Mouse (Mus musculus) WW6 (cell line): Measurements from ENCODE around the gene Tgtp2.
"Not testable (repeated sequence)": the region's sequence is repeated elsewhere in the genome, so short reads cannot be mapped to it uniquely, and the experiment has no call there.

Experiments
- DNase-seq: peaks from one replicate; pipeline ENCODE4 v3.0.0-alpha.2; 2013; ENCODE audit warnings: low read depth, low spot score

Tgtp2 gene

DNA sequence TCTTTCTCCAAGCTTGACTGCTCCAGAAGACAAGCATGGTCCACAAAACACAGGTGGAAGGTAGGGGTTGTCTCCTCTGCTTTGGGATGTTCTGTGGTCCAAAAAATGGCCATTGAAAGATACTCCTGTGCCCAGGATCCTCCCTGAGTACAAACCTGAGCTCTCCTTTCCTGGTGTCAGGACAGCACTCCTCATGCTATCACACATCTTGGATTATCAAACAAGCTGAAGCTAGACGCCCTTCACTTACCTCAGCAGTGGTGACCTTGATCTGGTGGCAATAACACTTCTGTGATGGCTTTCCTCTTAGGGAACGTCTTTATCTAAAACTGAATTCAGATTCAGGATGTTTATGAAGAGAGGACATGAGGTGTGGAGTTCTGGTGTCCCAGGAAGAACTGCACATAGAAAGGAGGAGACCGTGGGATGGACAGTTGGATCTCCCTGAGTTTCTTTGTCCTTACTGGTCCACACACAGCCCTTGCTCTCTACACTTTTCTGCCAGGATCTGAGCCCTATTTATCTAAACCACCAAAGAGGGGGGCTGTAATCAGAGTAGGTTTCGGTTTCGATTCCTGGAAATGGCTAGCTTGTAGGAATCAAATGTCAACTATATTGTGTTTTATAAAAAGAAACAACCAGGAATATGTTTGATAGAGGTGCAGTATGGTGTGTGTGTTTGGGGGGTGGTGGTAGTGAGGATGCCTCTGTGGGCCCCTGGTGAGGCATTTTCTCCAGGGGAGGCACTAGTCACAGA is at the start of gene Tgtp2:
Gene Tgtp2 (minus strand): TSS at position 494 of the 757 bp plus-strand sequence.
- not testable (repeated sequence) for DNase-seq

DNA sequence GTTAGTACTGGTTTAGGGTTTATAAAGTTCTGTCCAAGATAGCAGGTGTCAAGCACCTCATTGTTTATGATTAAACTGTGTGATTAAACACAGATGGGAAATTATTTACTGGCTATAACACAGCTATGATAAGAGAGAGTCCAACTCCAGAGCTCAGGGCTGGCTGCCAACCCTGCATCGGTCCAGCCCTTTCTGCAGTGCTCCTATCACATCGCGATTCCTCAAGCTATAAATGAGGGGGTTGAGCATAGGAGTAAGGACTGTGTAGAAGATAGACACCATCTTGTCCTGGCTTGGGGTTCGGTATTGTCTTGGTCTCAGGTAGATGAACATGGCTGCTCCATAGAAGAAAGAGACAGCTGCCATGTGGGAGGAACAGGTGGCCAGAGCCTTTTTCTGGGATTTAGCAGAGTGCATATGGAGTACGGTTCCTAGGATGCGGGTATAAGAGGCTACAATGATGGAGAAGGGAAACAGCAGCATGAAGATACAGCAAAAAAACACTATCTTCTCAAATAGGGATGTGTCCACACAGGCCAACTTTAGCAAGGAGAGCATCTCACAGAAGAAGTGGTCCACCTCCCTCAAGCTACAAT is 48.7 kb upstream of the Tgtp2 start:
- no peak for DNase-seq

DNA sequence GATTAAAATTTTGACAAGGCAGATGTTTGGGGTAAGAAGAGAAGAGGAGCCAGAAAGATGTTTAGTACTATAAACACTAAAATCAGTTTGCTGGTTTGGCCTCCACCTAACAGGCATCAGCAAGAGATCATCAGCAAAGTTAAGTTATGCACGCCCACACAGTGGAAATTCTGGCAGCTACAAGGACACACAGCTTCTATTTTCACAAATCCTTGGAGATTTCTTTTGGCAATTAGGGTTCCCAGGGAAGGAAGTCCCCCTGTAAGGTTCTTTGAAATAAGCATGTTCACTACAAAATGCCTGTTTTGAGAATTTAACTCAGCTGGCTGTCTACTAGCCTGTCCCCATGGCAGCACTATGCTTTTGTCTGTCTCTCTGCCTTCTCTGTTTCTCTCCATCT is 47.0 kb upstream of the Tgtp2 start:
- no peak for DNase-seq

DNA sequence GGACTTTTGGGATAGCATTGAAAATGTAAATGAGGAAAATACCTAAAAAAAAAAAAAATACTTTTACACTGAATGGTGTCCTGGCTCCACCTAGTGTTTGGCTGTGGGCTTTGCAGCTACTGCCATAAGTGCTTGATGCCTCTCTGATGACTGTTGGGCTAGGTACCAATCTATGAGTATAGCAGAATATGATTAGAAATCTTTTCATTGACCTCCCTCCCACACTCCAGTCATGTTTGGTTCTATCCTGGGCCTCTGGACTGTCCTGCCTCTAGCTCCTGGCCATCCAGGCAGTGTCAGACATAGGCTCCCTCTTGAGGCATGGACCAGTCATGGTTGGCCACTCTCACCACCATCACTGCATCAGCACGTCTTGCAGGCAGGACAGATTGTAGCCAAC is 44.8 kb upstream of the Tgtp2 start:
- DNase-seq, result no peak

DNA sequence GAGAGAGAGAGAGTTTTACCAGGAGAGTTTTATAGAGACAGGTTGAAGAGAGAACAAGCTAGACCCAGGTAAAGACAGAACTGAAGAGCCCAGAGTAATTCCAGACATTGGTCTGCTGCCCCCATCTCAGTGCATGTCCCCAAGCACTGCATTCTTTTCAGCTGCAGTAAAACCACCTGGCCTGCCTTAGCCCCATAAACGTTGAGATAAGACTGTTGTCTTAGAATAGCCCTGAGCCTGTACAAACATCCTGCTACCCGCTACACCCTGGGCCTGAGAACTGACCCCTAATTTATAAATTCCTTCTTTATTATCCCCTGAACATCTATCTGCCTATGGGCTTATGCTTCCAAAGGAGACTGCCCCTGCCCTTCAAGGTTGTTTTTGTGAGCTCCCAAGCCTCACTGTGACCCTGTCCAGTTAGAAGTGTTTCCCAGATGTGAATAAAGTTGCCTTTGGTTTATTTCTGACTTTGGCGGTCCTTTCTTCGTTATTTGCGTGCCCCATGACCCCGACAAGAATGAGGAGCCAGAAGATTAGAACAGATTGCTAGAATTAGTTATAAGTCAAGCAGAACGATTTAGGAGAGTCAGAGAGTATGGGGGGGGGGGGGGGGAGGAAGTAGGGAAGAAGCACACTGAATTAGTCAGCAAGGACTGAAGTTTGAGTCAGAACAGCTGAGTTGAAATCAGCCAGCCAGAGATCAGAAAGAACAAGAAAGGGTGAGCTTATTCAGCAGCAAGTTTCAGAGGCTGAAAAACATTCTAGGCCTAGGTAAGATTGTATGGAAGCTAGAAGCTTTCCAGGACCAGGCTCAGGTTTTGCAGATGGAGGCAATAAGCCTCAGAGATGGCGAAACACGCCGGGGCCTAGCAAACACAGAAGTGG is 43.9 kb upstream of the Tgtp2 start:
- DNase-seq, result no peak

DNA sequence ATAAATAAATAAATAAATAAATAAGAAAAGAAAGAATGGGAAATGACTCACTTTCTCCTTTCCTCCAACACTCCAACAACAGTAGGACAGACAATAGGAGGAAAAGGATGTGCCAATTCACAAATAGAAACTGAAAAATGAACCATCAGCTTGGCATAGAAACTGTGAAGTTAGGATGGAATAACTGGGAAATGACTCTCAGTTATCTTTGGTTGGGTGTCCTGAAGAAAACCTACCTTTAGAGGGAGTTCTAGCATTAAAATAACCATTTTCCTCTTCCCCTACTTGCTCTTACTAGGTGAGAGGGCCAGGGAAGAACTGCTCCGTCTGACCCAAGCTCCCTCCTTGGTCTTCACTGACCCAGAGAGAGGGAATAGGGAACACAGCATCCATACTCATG is 41.7 kb upstream of the Tgtp2 start:
- no peak for DNase-seq

DNA sequence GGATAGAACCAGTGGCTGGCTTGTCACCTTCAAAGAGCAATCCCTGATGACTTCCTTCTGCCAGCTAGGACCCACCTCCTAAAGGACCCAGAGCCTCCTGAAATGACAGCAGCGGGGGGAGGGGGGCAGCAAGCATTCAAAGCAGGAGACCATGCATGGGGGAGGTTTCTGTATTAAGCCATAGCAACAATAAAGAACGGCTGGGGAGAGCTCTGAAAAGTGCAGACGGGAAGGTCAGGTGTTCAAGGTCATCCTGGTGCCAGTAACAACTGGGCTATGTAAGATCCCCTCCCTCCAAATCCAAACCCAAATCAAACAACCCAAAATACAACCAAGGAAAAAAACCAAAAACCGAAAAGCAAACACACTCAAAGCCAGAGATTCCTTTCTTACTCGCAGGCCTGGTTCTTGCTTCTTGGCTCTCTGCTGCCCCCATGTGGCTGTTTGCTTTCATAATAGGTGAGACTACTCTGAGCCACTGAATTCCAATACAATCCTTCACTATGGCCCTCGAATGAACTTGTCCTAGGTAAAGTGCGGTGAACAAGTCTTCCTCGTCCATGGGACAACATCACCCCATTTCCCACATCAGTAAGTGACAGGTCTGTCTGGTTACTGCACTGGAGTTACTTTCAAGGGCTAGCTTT is 39.2 kb upstream of the Tgtp2 start:
- DNase-seq, result peak; percentile 68

DNA sequence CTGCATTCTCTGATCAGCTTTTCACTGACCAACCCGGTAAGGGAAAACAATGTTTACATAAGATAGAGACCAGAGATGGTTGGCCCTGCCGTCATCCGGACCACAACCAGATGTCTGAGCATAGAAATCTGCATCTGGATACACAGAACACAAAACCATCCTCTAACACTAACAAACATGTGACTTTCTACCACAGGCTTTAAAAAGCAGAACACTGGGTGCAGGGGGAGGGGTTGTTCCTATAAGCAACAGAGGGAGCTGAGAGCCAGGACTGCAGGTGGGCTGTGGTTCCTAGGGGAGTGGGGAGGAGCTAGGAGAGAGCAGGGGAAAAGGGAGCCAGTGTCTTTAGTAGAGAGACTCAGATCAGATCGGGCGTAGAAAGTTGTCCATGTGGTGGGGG is 37.5 kb upstream of the Tgtp2 start:
- no peak for DNase-seq

DNA sequence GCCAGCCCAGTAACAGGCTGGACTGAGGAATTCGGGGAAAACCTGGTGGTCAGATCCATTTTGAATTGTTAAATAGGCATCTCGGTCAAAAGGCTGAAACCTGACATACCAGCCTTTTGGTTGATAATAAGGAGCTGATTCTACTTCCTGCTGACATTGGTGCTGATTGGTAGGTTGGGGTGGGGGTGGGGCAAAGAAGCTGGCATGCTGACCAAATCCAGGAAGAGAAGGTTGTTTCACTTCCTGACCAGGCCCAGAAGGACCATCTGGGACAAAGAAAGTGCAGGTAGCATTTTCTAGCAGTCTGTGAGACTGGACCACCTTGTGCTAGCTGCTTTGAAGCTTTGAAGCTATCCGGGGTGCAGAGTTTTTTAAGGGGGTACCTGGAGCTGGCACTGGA is 36.4 kb upstream of the Tgtp2 start:
- no peak for DNase-seq

DNA sequence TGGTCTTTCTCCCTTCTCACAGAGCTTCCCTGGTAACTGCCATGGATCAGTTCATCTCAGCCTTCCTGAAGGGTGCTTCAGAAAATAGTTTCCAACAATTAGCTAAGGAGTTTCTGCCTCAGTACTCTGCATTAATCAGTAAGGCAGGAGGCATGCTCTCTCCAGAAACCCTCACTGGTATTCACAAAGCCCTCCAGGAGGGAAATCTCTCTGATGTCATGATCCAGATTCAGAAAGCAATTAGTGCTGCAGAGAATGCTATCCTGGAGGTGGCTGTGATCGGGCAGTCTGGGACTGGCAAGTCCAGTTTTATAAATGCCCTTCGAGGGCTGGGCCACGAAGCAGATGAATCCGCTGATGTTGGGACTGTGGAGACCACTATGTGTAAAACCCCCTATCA is 31.4 kb upstream of the Tgtp2 start:
- no peak for DNase-seq

DNA sequence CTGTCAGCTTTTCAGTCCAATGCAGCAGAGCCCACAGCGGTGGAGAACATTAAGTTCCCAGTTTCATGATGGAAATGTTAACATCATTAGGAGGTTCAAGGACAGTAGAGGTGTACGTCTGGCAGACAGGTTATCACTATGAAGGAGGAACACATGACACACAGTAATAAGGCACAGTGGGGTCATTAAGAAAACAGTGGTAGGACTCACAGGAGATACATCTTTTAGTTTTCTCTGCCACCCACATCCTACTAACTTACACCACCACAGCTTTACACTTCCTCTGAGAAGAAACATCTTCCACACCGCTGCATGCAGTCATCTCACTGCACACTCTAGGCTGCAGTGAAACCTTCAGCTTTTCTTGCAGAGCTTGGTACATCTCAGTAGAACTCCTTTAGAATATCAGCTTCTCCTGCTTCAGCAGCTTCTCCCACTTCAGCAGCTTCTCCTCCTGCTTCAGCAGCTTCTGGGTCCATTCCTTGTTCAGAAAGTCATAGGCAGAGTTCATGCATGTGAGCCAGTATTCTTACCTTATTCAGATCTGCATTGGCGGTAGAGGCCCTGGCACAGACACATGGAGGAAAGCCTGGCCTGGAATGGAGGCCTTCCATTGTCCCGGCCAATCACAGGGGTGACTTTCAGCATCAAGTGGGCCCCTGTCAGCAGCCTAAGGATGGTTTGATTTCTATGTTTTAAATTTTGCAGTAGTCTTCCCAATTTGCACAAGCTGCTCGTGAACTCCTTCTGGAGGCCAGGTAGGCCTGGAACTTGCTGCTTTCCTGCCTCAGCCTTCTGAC is 30.1 kb upstream of the Tgtp2 start:
- no peak for DNase-seq

DNA sequence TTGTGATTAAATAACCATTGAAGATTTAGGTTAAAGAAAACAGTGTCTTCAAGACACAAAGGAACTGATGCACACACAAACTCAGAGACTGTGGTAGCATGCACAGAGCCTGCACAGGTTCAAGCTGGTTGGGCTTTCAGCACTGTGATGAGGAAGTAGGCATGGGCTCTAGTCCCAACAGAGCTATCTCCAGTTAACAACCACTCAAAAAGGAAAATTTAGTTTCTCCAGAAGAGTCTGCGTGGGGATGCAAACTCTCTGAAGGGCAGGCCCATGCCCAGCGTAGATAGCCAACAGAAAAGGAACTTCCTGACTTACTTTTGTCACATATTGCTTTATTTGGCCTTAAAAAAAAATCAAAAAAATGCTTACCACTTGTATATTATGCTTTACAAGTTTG is 28.8 kb upstream of the Tgtp2 start:
- no peak for DNase-seq

DNA sequence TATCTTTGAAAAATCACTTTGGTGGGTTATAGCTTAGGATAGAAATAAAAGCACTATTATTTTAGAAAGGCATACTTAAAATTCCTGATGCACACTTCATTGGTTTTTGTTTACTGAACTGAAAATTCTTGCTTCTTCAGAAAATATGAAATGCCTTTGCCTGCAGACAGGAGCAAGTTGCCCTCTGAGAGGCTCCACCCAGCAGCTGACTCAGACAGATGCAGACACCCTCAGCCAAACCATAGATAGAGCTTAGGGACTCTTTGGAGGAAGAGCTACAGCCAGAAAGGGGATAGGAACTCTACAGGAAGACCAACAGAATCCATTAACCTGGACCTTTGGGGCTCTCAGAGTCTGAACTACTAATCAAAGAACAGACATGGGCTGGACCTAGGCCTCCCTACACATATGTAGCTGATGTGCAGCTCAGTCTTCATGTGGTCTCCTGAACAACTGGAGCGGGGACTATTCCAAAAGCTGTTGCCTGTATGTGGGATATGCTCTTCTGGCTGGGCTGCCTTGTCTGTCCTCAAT is 28.1 kb upstream of the Tgtp2 start:
- DNase-seq, result no peak

DNA sequence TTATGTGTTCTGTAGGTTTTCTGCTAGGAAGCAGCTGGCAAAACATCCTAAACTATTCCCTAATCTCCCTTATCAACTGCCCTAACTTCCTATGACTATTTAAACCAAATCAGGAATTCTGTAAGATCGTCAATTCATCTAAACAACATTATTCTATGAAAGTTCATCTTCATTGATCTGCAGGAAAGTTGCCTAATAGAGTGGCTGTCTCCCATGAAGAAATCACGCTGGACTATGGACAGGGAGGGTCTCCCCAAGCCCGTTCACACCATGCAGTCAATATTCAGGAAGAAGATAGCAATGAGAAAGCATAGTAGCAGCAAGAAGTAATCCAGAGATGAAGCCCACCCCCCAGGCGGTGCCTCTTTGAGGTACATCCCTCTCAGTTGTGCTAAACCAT is 27.2 kb upstream of the Tgtp2 start:
- DNase-seq, result no peak

DNA sequence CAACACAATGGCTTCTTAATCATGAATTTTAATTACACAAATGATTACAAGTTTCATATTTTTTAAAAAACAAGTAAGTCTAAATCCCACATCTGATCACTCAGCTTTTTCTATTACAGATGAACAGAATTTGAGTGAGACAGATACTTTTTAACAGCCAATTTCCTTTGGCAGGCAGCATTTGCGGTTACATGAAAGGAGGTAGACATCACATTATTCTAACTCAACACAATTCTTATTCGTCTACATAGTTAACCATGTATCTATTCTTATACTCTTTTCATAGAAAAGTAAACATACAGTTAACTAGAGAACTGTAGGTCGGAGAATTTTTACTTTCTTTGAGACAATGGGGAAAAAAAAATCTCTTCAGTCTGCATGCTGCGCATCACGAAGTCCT is 26.5 kb upstream of the Tgtp2 start:
- no peak for DNase-seq

DNA sequence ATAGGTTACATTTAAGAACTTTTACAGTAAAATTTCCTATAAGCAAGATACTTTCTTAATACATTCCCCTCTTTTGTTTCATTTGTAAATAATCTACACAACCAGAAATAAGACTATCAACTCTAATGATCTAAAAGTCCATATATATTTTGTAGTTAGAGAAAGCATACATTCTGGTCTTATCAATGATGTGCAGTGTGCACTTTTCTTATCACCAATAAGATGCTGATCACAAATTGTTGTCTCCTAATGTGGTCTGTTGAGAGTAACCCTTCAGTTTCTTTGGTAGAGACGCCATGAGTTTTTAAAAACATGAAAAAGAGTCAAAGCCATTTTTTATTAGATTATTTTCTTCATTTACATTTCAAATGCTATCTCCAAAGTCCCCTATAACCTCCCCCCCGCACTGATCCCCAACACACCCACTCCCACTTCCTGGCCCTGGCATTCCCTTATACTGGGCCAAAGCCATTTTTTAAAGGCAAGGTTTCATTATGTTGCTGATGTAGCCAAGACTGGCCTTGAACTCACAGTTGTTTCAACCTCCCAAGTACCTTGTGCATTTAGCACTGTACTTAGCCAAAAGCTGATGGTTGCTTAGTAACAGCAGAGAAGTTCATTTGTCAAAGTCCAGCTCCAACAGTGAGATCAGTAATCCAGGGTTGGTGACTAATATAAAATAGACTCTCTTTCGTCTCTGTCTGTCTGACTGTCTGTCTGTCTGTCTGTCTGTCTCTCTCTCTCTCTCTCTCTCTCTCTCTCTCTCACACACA is 25.9 kb upstream of the Tgtp2 start:
- no peak for DNase-seq

DNA sequence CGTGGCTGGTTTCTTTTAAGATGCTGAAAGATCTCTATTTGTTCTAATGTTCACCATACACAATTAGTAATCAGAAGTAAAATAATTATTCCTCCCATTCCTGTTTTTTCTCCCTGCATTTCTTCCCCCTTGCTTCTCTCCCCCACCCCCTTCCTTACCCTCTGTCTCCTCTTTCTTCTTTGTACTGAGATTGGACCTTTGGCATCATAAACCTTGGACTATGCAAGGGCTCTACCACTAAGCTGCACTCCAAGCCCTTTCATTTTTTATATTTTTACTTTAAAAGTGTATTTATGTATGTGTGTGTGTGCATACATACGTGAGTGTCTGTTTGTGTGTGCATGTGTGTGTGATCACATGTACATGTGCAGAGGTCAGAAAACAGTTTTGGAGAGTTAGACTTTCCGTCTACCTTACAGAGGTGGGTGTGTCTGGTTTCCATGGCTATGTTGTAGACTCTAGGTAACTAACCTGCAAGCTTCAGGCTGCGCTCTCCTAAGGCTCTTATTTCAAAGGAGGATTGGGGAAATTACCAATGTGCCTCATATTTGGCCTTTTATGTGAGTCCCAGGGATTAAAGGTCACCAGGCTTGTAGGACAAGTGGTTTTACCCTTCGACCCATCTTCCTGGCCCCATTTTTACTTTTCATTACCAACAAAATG is 25.1 kb upstream of the Tgtp2 start:
- DNase-seq, result no peak

DNA sequence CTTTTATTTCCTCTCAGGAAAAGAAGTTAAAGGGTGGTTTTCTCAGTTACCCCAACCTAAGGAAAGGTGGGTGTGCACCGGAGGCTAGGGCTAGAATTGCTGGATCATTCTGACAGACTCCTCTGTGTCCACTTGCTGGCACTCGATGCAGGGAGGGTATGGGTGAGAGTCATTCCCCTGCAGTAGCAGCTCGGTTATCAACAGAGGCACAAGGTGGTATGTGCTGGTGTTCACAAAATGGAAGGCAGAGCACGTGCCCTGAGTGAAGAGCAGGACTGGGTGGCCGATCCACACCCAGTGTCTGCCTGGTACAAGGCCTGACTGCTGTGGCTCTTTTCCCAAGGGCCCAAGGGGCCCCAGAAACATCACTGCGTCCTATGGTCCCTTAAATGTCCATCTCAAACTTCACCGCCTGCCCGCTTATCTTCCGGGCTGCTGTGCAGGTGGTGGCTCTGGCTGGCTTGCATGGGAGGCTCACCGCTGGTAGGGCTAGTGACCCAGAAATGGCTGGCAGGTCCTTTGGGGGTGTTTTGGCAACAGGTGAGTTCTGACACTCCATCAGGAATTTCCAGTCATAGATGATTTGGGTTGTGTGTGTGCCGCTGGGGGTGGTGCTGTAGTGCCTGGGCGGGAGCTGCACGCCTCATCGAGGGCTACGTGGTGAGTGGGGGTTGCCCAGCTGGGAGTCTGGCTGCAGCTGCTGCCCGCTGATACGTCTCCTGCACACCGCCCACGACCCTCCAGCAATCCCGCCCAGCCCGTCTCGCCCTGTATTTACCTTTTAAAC is 24.0 kb upstream of the Tgtp2 start:
- no peak for DNase-seq

DNA sequence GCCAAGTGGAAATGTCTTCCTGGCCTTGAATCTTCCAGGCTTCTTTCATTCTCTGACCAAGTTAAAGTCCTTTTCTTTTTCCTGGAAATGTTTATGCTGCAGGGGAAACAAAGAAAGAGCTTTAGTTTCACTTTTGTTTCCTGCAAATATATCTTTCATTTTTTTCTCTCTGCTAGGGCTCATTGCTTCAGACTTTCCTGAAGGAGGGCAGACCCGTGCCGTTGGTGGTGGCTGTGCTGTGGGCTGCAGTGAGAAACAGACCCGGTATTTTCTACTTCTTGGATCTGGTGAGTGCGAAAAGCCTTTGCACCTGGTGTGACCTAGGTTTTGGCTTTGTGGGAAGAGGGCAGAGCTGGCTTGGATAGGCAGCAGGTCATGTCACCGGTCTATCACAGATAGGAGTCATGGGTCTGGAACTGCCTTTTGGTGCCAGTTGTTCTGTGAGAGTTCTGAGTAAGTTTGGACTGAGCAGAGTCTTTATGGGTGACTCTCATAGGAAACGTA is 22.9 kb upstream of the Tgtp2 start:
- no peak for DNase-seq
